Mouse (Mus musculus): ENCODE measurements at regions not wholly inside any gene's neighbourhood (a gene's known extent, or its start where the extent isn't known, plus 50 kb on each side); places are given as distances from the start of the nearest gene placed in this dataset.

GRCm38 (mm10) chr15:88531218-88531617 lies 68.9 kb upstream of the Zdhhc25 start:
- DNase-seq (ENCODE audit: low spot score), result no peak
- intact Hi-C loops (cut with DNase I), result no loop called here

- DNase-seq (ENCODE audit: low spot score), result no peak
- intact Hi-C loops (cut with DNase I), result no loop called here
These were observed 68.1 kb upstream of the Zdhhc25 start for GRCm38 (mm10) chr15:88532008-88532407.

GRCm38 (mm10) chr15:88533354-88533753 lies 66.7 kb upstream of the Zdhhc25 start:
- intact Hi-C loops (cut with DNase I), result no loop called here
- no peak for DNase-seq (ENCODE audit: low spot score)

GRCm38 (mm10) chr15:88535516-88535915 lies 64.6 kb upstream of the Zdhhc25 start:
- intact Hi-C loops (cut with DNase I), result no loop called here
- no peak for DNase-seq (ENCODE audit: low spot score)

- intact Hi-C loops (cut with DNase I), result no loop called here
- no peak for DNase-seq (ENCODE audit: low spot score)
These were observed 62.9 kb upstream of the Zdhhc25 start for GRCm38 (mm10) chr15:88537190-88537589.

- DNase-seq (ENCODE audit: low spot score), result no peak
- intact Hi-C loops (cut with DNase I), result no loop called here
These were observed 57.5 kb upstream of the Zdhhc25 start for GRCm38 (mm10) chr15:88542567-88542966.

GRCm38 (mm10) chr15:88544216-88544615 lies 55.9 kb upstream of the Zdhhc25 start:
- intact Hi-C loops (cut with DNase I), result no loop called here

GRCm38 (mm10) chr15:88548261-88548660 lies 51.8 kb upstream of the Zdhhc25 start:
- intact Hi-C loops (cut with DNase I), result no loop called here
- DNase-seq (ENCODE audit: low spot score), result no peak

More at GRCm38 (mm10) chr15:88544216-88544615, 55.9 kb upstream of the Zdhhc25 start:
- DNase-seq (ENCODE audit: low spot score), result no peak
